7 mouse cellular contexts compared by ENCODE assay signal in genomic region chr10:22402225-22402917, GRCm38 (mm10). TPM values are rescaled to one million over a fixed set of nuclear protein-coding genes. Genes with fewer than 3 reads are reported as not detected.
A peak's percentile ranks its signal among the peaks of the same experiment; 100 is the strongest.
DNase-seq lines count a peak whose midpoint lies in the region; ATAC-seq lines count a peak whose summit lies in the region.
"Not testable (repeated sequence)": the region's sequence is repeated elsewhere in the genome, so short reads cannot be mapped to it uniquely, and the experiment has no call there.

No protein-coding gene starts in this region.

- peak; percentile 79 for ATAC-seq in forebrain, embryonic 13.5 days
- ATAC-seq in heart, embryonic 16.5 days (replicated peaks; ENCODE audit: extremely low read depth, insufficient read depth, low FRiP score), result peak; percentile 69
- ATAC-seq in kidney, embryonic 15.5 days (replicated peaks; ENCODE audit: low FRiP score), result peak; percentile 85
- ATAC-seq in limb, embryonic 15.5 days (ENCODE audit: insufficient number of reproducible peaks, low FRiP score, low TSS enrichment, low read depth), result peak; percentile 64
- ATAC-seq in midbrain, embryonic 13.5 days, result peak; percentile 86

- H3K9ac ChIP-seq in forebrain, embryonic 13.5 days; heart, embryonic 16.5 days (ENCODE audit: low read length); kidney, embryonic 15.5 days; limb, embryonic 15.5 days; midbrain, embryonic 13.5 days (replicated peaks): not testable (repeated sequence)

- H3K4me3 ChIP-seq in forebrain, embryonic 13.5 days; heart, embryonic 16.5 days (ENCODE audit: low read length); kidney, embryonic 15.5 days (replicated peaks); limb, embryonic 15.5 days; midbrain, embryonic 13.5 days (replicated peaks): not testable (repeated sequence)

- peak; percentile 14 for DNase-seq in adrenal gland, adult 8-10 months
- DNase-seq in skeletal muscle tissue, adult 2 months (ENCODE audit: low read depth, low spot score), result peak; percentile 21

- H3K4me1 ChIP-seq in forebrain, embryonic 13.5 days; heart, embryonic 16.5 days (ENCODE audit: control insufficient read depth, insufficient read depth, low read length); kidney, embryonic 15.5 days; limb, embryonic 15.5 days; midbrain, embryonic 13.5 days (replicated peaks): not testable (repeated sequence)

- H3K27ac ChIP-seq in forebrain, embryonic 13.5 days; heart, embryonic 16.5 days (ENCODE audit: low read length); kidney, embryonic 15.5 days; limb, embryonic 15.5 days; midbrain, embryonic 13.5 days: not testable (repeated sequence)

- H3K9me3 ChIP-seq in forebrain, embryonic 13.5 days (replicated peaks); heart, embryonic 16.5 days (replicated peaks; ENCODE audit: control insufficient read depth, low read length); kidney, embryonic 15.5 days (replicated peaks); limb, embryonic 15.5 days; midbrain, embryonic 13.5 days: not testable (repeated sequence)

- not testable (repeated sequence) for H3K27me3 ChIP-seq in forebrain, embryonic 13.5 days; heart, embryonic 16.5 days (ENCODE audit: control insufficient read depth, insufficient read depth, low read length); kidney, embryonic 15.5 days; limb, embryonic 15.5 days; midbrain, embryonic 13.5 days

- not testable (repeated sequence) for H3K4me2 ChIP-seq in forebrain, embryonic 13.5 days; heart, embryonic 16.5 days (ENCODE audit: low read depth, low read length); kidney, embryonic 15.5 days; limb, embryonic 15.5 days; midbrain, embryonic 13.5 days (replicated peaks)

- H3K36me3 ChIP-seq in forebrain, embryonic 13.5 days (ENCODE audit: poor library complexity, severe bottlenecking); heart, embryonic 16.5 days (ENCODE audit: control insufficient read depth, insufficient read depth); kidney, embryonic 15.5 days; limb, embryonic 15.5 days; midbrain, embryonic 13.5 days: not testable (repeated sequence)

- WGBS in forebrain, embryonic 13.5 days, result 2% methylated on average over 9 of the region's 11 CpGs
- 2% methylated on average over 8 of the region's 11 CpGs for WGBS in heart, embryonic 16.5 days
- 2% methylated on average over 9 of the region's 11 CpGs for WGBS in kidney, embryonic 15.5 days
- 2% methylated on average over 9 of the region's 11 CpGs for WGBS in limb, embryonic 15.5 days
- under 1% methylated on average over 9 of the region's 11 CpGs for WGBS in midbrain, embryonic 13.5 days

RNA-seq across cellular contexts. Expression of gene Raet1d, which starts 42.0 kb away (rescaled TPM):
- total RNA-seq in adrenal gland, adult 8-10 months (2022), result not detected
- 7.3 and 11.0 TPM in 2 replicates for polyA plus RNA-seq in forebrain, embryonic 13.5 days (2015; fragmentation: Nextera tagmentation; extraction: Ambion mirVana)
- polyA plus RNA-seq in heart, embryonic 16.5 days (2015; fragmentation: Nextera tagmentation; extraction: Ambion mirVana), result 3.9 and 4.7 TPM in 2 replicates
- 13.7 and 15.2 TPM in 2 replicates for polyA plus RNA-seq in kidney, embryonic 15.5 days (2015; fragmentation: Nextera tagmentation; extraction: Ambion mirVana)
- 16.1 and 16.9 TPM in 2 replicates for polyA plus RNA-seq in limb, embryonic 15.5 days (2015; fragmentation: Nextera tagmentation; extraction: Ambion mirVana)
- 5.5 and 5.9 TPM in 2 replicates for polyA plus RNA-seq in midbrain, embryonic 13.5 days (2015; fragmentation: Nextera tagmentation; extraction: Ambion mirVana)
